Mouse (Mus musculus) thymus, adult 2 months (tissue): ENCODE results near the gene Dab2ip. TPM values are rescaled to one million over a fixed set of nuclear protein-coding genes. Genes with fewer than 3 reads are reported as not detected.

ENCODE experiments used
- DNase-seq: peaks from one replicate; pipeline ENCODE4 v3.0.0; 2021
- H3K27ac ChIP-seq: fragments of 200-500 bp; 2 replicates; pipeline ENCODE4 v1.5.1; 2012; ENCODE audit warnings: low read length, control low read depth; ENCODE audit not compliant: control insufficient read depth, insufficient read depth
- H3K27me3 ChIP-seq: fragments of 200-500 bp; 2 replicates; pipeline ENCODE4 v1.6.1; 2012; ENCODE audit warnings: mild to moderate bottlenecking, low read length, moderate library complexity, mixed read lengths; ENCODE audit not compliant: control insufficient read depth, insufficient read depth
- H3K36me3 ChIP-seq: fragments of 200-500 bp; 2 replicates; pipeline ENCODE4 v1.6.1; 2012; ENCODE audit warnings: mild to moderate bottlenecking, low read length, moderate library complexity; ENCODE audit not compliant: control insufficient read depth, insufficient read depth
- H3K4me1 ChIP-seq: fragments of 200-500 bp; replicated peaks from 2 replicates; pipeline ENCODE4 v1.6.1; 2012; ENCODE audit warnings: low read length; ENCODE audit not compliant: control insufficient read depth, insufficient read depth
- H3K4me3 ChIP-seq: fragments of 200-500 bp; 2 replicates; pipeline ENCODE4 v1.5.1; 2012; ENCODE audit warnings: mild to moderate bottlenecking, low read length, control low read depth, moderate library complexity; ENCODE audit not compliant: control insufficient read depth, insufficient read depth
- CTCF ChIP-seq: fragments of 200-500 bp; IDR thresholded peaks from 2 replicates; pipeline ENCODE4 v1.5.1; 2012; ENCODE audit warnings: mild to moderate bottlenecking, control low read depth, low read length, moderate library complexity, borderline replicate concordance; ENCODE audit not compliant: control insufficient read depth, poor library complexity, insufficient read depth; ENCODE audit errors: extremely low read depth
- POLR2A ChIP-seq: fragments of 200-500 bp; IDR thresholded peaks from 2 replicates; pipeline ENCODE4 v1.6.1; 2012; ENCODE audit warnings: mild to moderate bottlenecking, low read length, control low read depth, moderate library complexity; ENCODE audit not compliant: control insufficient read depth, poor library complexity, insufficient read depth; ENCODE audit errors: extremely low read depth
- WGBS: fragments of 180-500 bp; shearing (Covaris S2); methylation state at CpG from one replicate; pipeline ENCODE4 v1.1.7; 2018; 5-methylcytosine and 5-hydroxymethylcytosine counted together
- polyA plus RNA-seq: library from polyadenylated mRNA; depleted of rRNA; stranded (reverse); fragments of >200 nt; gene quantifications from 2 replicates; pipeline ENCODE4 v1.2.3, GENCODE M21; 2012

Dab2ip gene
- polyA plus RNA-seq, 1 experiment, result 36.2 TPM

DNA sequence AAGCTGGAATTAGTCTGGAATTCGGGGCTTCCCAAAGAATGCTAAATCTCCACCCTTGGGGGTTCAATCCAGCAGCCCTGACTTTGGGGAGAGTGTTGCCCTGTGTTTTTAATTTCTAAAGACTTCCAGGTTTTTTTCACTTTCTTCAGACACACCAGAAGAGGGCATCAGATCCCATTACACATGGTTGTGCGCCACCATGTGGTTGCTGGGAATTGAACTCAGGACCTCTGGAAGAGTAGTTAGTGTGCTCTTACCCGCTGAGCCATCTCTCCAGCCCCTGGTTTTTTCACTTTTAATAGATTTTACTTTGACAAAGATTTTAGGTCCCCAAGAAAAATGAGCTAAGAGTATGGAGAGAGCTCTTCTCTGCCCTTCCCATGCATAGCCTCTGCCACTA, 43.6 kb downstream of the Dab2ip start:
- Histone ChIP-seq H3K27me3 (no peaks in the 10 kb centered on the region), H3K4me1 (no peaks in the 10 kb centered on the region), H3K4me3 (no peak overlapping the region), H3K27ac (no peak overlapping the region), H3K36me3 (no peaks in the 10 kb centered on the region)
- DNase-seq, result no peak
- TF ChIP-seq CTCF (no peak), POLR2A (no peak)
- 86% methylated on average over 3 of the region's 3 CpGs for WGBS

GRCm38 (mm10) chr2:35607476-35607875, 49.4 kb downstream of the Dab2ip start:
- 90% methylated on average over 8 of the region's 8 CpGs for WGBS
- Histone ChIP-seq H3K36me3 (no peaks in the 10 kb centered on the region), H3K4me1 (no peaks in the 10 kb centered on the region), H3K4me3 (no peak overlapping the region), H3K27me3 (no peaks in the 10 kb centered on the region), H3K27ac (no peak overlapping the region)
- TF ChIP-seq CTCF (no peak), POLR2A (no peak)
- DNase-seq, result no peak

GRCm38 (mm10) chr2:35608856-35609255, 50.8 kb downstream of the Dab2ip start:
- Histone ChIP-seq H3K27me3 (no peaks in the 10 kb centered on the region), H3K27ac (no peak overlapping the region), H3K4me1 (no peaks in the 10 kb centered on the region), H3K36me3 (no peaks in the 10 kb centered on the region), H3K4me3 (no peak overlapping the region)
- TF ChIP-seq CTCF (no peak), POLR2A (no peak)
- no peak for DNase-seq
- WGBS, result 90% methylated on average over 7 of the region's 7 CpGs

DNA sequence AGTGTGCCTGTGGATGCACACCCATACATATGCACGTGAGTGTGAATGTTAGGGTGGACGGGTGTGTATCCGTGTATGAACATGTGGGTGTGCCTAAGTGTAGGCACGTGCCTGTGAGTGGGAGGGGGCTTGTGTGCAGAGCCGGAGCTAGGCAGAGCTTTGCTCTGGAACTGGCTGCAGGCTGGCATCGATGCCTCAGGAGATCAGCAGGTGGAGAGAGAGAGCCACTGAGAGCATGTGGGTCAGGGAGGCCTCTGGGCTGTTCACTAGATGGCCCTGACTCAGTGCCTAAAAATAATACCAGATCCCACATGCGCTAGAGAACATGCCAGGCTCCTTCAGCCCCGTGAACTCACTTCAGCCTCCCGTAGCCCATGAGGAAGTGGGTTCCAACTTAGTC, 51.3 kb downstream of the Dab2ip start:
- no peak overlapping the region for H3K4me3 ChIP-seq
- 28% methylated on average over 9 of the region's 9 CpGs for WGBS
- no peak for TF ChIP-seq POLR2A
- no peak for TF ChIP-seq CTCF
- H3K36me3 ChIP-seq, result no peaks in the 10 kb centered on the region
- no peak overlapping the region for H3K27ac ChIP-seq
- DNase-seq, result no peak
- no peaks in the 10 kb centered on the region for H3K27me3 ChIP-seq
- no peaks in the 10 kb centered on the region for H3K4me1 ChIP-seq

DNA sequence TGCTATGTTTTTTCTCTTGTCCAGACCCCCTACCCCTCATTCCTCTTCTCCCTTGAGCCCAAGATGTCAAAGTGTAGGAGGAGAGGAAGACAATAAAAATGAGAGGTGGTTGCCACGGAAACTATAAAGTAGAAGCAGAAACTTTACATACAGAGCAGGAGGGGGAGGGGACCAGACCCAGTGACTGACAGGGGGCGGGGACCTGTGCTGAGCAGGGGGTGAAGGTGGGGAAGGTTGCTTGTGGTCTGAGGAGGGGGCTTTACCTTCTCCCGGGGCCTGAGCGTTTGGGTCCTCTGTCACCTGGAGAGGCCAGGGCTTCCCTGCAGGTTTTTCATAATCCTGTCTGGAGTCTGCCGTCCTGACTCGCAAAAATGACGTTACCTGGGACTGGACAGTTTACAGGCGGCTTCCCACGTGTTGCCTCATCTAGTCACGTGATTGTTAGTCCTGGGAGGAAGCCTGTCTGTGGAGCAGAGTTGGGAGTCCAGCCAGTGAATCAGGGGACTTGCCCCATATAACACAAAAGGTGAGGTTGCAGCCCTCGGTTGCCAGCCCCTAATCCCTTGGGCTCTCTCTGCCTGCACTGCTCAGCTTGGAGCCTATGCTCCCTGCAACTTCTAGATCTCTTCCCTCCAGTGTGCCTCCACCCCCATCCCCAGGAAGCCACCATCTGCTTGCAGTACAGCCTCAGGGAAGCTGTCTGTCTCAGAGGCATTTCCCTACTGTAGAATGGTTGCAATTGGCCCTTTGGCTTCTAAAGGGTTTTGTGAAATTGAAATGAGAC, 52.3 kb downstream of the Dab2ip start:
- Histone ChIP-seq H3K27me3 (no peaks in the 10 kb centered on the region), H3K4me3 (no peak overlapping the region), H3K27ac (no peak overlapping the region), H3K36me3 (no peaks in the 10 kb centered on the region), H3K4me1 (no peaks in the 10 kb centered on the region)
- WGBS, result 72% methylated on average over 11 of the region's 11 CpGs
- TF ChIP-seq CTCF (no peak), POLR2A (no peak)
- no peak for DNase-seq

DNA sequence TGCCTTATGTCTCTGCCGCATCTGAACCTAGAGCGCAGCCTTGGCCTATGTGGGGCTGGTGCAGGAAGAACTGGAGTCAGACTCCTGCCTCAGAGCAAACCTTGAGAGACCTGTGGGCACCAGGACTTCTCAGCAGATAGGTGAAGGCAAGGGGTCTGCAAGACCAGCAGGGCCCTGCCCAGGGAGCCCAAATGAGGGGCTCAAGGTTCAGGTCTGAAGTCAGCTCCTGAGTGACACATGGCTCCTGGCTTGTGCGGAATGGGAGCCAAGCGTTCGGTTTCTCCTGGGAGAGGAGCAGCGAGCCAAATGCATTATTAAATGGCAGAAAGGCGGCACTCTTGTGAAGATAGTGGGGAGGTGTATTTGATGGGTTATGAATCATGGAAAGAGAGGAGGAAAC, 52.9 kb downstream of the Dab2ip start:
- H3K27ac ChIP-seq, result no peak overlapping the region
- no peak overlapping the region for H3K4me3 ChIP-seq
- no peaks in the 10 kb centered on the region for H3K27me3 ChIP-seq
- no peak for TF ChIP-seq CTCF
- TF ChIP-seq POLR2A, result no peak
- H3K4me1 ChIP-seq, result no peaks in the 10 kb centered on the region
- H3K36me3 ChIP-seq, result no peaks in the 10 kb centered on the region
- no peak for DNase-seq
- WGBS, result 97% methylated on average over 7 of the region's 7 CpGs
